Mouse (Mus musculus) heart, embryonic 11.5 days (tissue): ENCODE measurements around the gene Arhgap21. TPM values are rescaled to one million over a fixed set of nuclear protein-coding genes. Genes with fewer than 3 reads are reported as not detected.

Experiments
- ATAC-seq: fragments of 200-750 bp; cut with Nextera tagmentation; replicated peaks from 2 replicates; pipeline ENCODE4 v1.8.0; 2017; ENCODE audit warnings: moderate library complexity; ENCODE audit not compliant: insufficient number of reproducible peaks, low FRiP score, low TSS enrichment
- H3K27ac ChIP-seq: fragments of 300-500 bp; sonication (generic); 2 replicates; pipeline ENCODE4 v1.5.1; 2014; ENCODE audit warnings: mild to moderate bottlenecking, low read depth, low read length
- H3K27me3 ChIP-seq: fragments of 300-500 bp; sonication (generic); 2 replicates; pipeline ENCODE4 v1.6.1; 2014; ENCODE audit warnings: mild to moderate bottlenecking, low read length, mixed read lengths; ENCODE audit not compliant: control insufficient read depth, insufficient read depth
- H3K36me3 ChIP-seq: fragments of 300-500 bp; sonication (generic); 2 replicates; pipeline ENCODE4 v1.6.1; 2014; ENCODE audit warnings: mild to moderate bottlenecking, low read length, moderate library complexity, mixed read lengths; ENCODE audit not compliant: control insufficient read depth, insufficient read depth
- H3K4me1 ChIP-seq: fragments of 300-500 bp; sonication (generic); 2 replicates; pipeline ENCODE4 v1.6.1; 2014; ENCODE audit warnings: low read length; ENCODE audit not compliant: control insufficient read depth, insufficient read depth
- H3K4me2 ChIP-seq: fragments of 300-500 bp; sonication (generic); 2 replicates; pipeline ENCODE4 v1.6.1; 2014; ENCODE audit warnings: mild to moderate bottlenecking, moderate library complexity
- H3K4me3 ChIP-seq: fragments of 300-500 bp; sonication (generic); 2 replicates; pipeline ENCODE4 v1.5.1; 2014; ENCODE audit warnings: low read depth, low read length
- H3K9ac ChIP-seq: fragments of 300-500 bp; sonication (generic); 2 replicates; pipeline ENCODE4 v1.6.1; 2014; ENCODE audit warnings: mild to moderate bottlenecking, low read depth, low read length, moderate library complexity
- H3K9me3 ChIP-seq: fragments of 300-500 bp; sonication (generic); replicated peaks from 2 replicates; pipeline ENCODE4 v1.6.1; 2016; ENCODE audit warnings: low read length; ENCODE audit not compliant: control insufficient read depth
- WGBS: fragments of 180-500 bp; shearing (Covaris S2); extraction: QIAGEN DNeasy Blood & Tissue Kit; methylation state at CpG from one replicate; pipeline ENCODE4 v1.1.7; 2014; ENCODE audit not compliant: insufficient replicate concordance; 5-methylcytosine and 5-hydroxymethylcytosine counted together
- polyA plus RNA-seq: library from polyadenylated mRNA; unstranded; fragments of >200 nt; fragmentation: Nextera tagmentation; extraction: Ambion mirVana; gene quantifications from 2 replicates; pipeline ENCODE4 v1.2.1, GENCODE M21; 2014

The Arhgap21 gene
- polyA plus RNA-seq, 1 experiment from 2014 or later = 19.3 TPM

DNA sequence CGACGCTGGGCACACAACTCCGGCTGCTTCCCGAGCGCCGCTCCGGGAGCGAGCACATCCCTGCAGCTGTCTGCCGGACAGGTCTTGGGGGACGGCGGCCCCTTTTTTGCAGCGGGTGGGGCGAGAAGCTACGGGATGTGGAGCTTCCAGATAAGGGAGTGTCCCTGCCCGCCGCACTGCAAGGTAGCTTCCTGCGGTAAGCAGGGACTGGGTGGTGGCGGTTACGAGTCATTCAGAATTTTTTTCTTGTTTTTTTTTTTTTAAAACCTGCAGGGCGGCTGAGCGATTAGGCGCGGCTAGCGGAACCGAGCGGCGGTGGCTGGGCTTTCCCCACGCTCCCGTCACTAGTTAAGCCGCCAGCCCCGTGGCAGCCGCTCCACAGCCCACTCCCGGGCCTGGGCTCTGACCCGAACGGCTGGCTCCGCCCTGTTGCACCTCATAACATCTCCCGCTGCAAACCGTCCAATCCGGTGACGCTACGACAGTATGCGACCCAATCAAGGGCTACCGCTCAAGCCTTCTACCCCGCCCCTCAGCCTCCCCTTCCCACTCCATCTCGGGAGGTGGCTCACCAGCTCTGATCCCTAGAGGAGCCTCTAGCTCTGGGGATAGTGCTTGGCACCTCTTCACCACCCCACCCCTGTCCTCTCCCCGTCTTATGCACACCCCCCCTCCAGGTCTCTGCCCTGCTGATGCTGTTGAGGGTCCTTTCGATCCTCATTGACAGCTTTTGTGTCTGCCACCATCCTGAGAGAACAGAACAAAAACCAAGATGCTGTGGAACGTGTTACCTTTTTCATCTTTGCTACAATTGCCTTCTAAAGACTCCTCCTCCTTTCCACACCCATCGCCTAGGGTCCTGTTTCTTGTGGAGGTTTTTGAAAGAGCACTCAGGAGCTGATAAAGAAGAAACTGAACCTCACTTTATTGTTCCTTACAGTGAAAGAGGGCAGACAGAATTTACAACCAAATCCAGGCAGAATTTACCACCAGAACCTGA, 820 bp upstream of the Arhgap21 start:
- no peaks in the 10 kb centered on the region for H3K27me3 ChIP-seq
- H3K4me3 ChIP-seq = peak overlapping the region; percentile 90
- peak overlapping the region; percentile 84 for H3K4me2 ChIP-seq
- under 1% methylated on average over 49 of the region's 49 CpGs for WGBS
- H3K36me3 ChIP-seq = no peaks in the 10 kb centered on the region
- peak overlapping the region; percentile 98 for H3K9ac ChIP-seq
- H3K4me1 ChIP-seq = peaks cover 15% of the 10 kb centered on the region
- no peaks in the 10 kb centered on the region for H3K9me3 ChIP-seq
- peak; percentile 92 for ATAC-seq
- peak overlapping the region; percentile 99 for H3K27ac ChIP-seq

GRCm38 (mm10) chr2:20967646-20968351, 882 bp downstream of the Arhgap21 start:
- H3K27me3 ChIP-seq = no peaks in the 10 kb centered on the region
- peak overlapping the region; percentile 98 for H3K9ac ChIP-seq
- no peaks in the 10 kb centered on the region for H3K9me3 ChIP-seq
- H3K4me1 ChIP-seq = peaks cover 27% of the 10 kb centered on the region
- WGBS = under 1% methylated on average over 52 of the region's 57 CpGs
- peak overlapping the region; percentile 84 for H3K4me2 ChIP-seq
- H3K36me3 ChIP-seq = no peaks in the 10 kb centered on the region
- peak; percentile 0; the same call in 1 of the 2 replicates for ATAC-seq
- peak overlapping the region; percentile 90 for H3K4me3 ChIP-seq
- H3K27ac ChIP-seq = peak overlapping the region; percentile 99

DNA sequence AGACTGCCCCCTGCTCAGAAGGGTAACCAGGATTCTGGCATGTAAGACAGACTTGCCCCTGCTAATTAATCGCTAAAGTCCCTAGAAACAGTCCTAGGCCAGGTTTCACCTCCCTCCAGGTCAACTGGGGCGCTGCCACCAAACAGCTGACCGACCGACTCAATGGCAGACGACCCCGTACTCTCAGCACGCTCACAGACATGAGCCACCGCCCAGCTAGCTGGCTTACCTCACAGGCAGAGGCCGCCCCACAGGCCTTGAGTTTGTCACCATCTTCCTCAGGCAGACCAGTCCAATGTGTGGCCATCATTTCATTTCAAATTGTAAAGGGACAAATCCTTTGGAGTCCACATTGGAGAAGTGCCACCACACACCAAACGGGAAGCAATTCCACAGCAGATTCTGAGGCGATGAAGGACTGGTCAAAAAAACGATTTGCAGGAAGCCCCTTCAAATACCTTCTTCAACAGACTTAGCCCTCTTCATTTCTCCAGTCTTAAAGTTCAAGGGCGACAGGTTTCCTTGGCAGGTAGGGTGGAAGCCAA, 1.5 kb downstream of the Arhgap21 start:
- Histone ChIP-seq H3K4me3 (peak overlapping the region; percentile 90), H3K4me2 (peak overlapping the region; percentile 84), H3K4me1 (peaks cover 34% of the 10 kb centered on the region), H3K9me3 (no peaks in the 10 kb centered on the region), H3K9ac (peak overlapping the region; percentile 98), H3K27me3 (no peaks in the 10 kb centered on the region), H3K27ac (peak overlapping the region; percentile 99), H3K36me3 (no peaks in the 10 kb centered on the region)
- no peak for ATAC-seq
- 2% methylated on average over 13 of the region's 13 CpGs for WGBS

- peaks cover 36% of the 10 kb centered on the region for H3K4me1 ChIP-seq
- WGBS = 40% methylated on average over 18 of the region's 18 CpGs
- peak overlapping the region; percentile 84 for H3K4me2 ChIP-seq
- H3K27me3 ChIP-seq = no peaks in the 10 kb centered on the region
- H3K4me3 ChIP-seq = peak overlapping the region; percentile 90
- H3K27ac ChIP-seq = peak overlapping the region; percentile 99
- H3K9ac ChIP-seq = peak overlapping the region; percentile 98
- no peaks in the 10 kb centered on the region for H3K9me3 ChIP-seq
- no peak for ATAC-seq
- no peaks in the 10 kb centered on the region for H3K36me3 ChIP-seq
These were observed 2.2 kb downstream of the Arhgap21 start for GRCm38 (mm10) chr2:20966176-20967100.

GRCm38 (mm10) chr2:20965361-20965760, 3.3 kb downstream of the Arhgap21 start:
- Histone ChIP-seq H3K9me3 (no peaks in the 10 kb centered on the region), H3K4me1 (peaks cover 44% of the 10 kb centered on the region), H3K9ac (no peak overlapping the region), H3K4me2 (peak overlapping the region; percentile 84), H3K4me3 (peak overlapping the region; percentile 14; the same call in 1 of the 2 replicates), H3K36me3 (no peaks in the 10 kb centered on the region), H3K27ac (no peak overlapping the region), H3K27me3 (no peaks in the 10 kb centered on the region)
- 82% methylated on average over 3 of the region's 3 CpGs for whole genome bisulfite sequencing
- no peak for ATAC-seq

- Histone ChIP-seq H3K9ac (no peak overlapping the region), H3K27ac (no peak overlapping the region), H3K4me3 (no peak overlapping the region), H3K27me3 (no peaks in the 10 kb centered on the region), H3K4me1 (peaks cover 49% of the 10 kb centered on the region), H3K9me3 (no peaks in the 10 kb centered on the region), H3K4me2 (no peak overlapping the region), H3K36me3 (no peaks in the 10 kb centered on the region)
- no peak for ATAC-seq
These were observed 4.2 kb downstream of the Arhgap21 start for GRCm38 (mm10) chr2:20964461-20964860.

GRCm38 (mm10) chr2:20963226-20963805, 5.4 kb downstream of the Arhgap21 start:
- ATAC-seq = no peak
- H3K4me2 ChIP-seq = peak overlapping the region; percentile 25
- 21% methylated on average over 5 of the region's 5 CpGs for WGBS
- H3K27me3 ChIP-seq = no peaks in the 10 kb centered on the region
- no peak overlapping the region for H3K9ac ChIP-seq
- no peak overlapping the region for H3K4me3 ChIP-seq
- H3K4me1 ChIP-seq = peaks cover 52% of the 10 kb centered on the region
- H3K9me3 ChIP-seq = no peaks in the 10 kb centered on the region
- peak overlapping the region; percentile 6 for H3K27ac ChIP-seq
- H3K36me3 ChIP-seq = no peaks in the 10 kb centered on the region
